Mouse (Mus musculus) mesoderm, embryonic 11.5 days (tissue): ENCODE results near the gene Mthfsd.

ENCODE experiments used
- DNase-seq: peaks from one replicate; pipeline ENCODE4 v3.0.0-alpha.2; 2012; ENCODE audit warnings: low read depth, low spot score

The Mthfsd gene

GRCm38 (mm10) chr8:121122368-121122767 lies 14.2 kb upstream of the Mthfsd start:
- no peak for DNase-seq

DNA sequence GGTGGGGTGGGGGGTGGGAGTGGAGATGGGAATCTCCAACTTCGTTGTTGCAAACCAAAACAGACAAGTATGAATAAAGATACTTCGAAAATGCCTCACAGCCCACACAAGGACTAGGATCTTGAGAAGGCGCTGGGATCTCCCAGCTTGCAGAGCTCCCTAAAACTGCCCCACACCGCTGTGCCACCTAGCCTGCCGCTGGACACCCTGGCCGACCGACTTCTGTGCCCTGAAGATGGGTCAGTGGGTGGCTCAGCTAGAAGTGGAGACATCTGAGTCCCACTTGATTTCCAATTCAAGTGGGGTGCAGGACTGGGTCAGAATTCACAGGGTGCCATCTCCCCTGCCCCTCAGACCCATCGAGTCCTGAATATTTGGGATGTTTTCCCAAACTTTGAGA lies 13.5 kb upstream of the Mthfsd start:
- DNase-seq: no peak

DNA sequence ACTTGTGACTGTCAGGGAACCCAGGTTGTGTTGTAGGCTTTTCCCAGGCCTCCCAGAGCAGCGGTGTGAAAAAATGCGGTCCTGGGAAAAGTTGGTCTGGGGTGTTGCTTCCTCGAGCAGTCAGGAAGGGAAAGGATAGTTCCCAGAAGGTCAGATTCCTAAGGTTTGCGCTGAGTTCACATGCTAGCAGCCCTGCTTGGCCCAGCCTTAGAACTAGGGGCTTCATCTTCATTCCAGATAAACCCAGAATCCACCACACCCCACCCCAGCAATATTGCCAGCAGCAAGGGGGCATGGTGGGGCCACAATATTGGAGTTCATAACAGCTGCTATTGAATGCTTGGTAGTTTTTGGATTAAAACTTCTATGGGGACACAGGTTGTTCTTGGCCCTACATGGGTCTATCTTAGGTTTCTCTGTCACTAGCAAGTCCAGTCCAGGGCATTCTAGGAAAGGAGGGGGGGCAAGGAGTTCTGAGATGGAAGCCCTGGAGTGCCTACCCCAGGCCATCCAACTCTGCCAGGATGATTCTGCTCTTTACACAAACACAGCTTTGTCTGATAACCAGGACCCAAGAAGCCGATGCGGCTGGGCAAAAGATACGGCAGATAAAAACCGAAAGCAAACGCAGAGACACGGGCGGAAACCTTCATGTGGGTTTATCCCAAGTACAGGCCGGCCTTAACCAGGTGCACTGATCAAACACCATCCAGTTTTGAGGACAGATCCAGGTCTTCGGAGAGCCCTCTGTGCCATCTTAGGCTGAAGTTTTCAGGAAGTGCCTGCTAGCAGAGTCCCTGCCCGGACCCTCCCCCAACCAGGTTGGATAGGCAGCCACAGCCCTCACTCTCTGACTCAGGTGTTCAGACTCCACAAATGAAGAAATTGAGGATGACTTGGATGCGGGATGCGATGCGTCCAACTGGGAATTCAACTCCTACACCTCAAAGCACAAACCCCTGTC lies 12.5 kb upstream of the Mthfsd start:
- DNase-seq: no peak

GRCm38 (mm10) chr8:121119635-121120455 lies 11.7 kb upstream of the Mthfsd start:
- DNase-seq: no peak

GRCm38 (mm10) chr8:121118634-121119420 lies 10.6 kb upstream of the Mthfsd start:
- DNase-seq: no peak

DNA sequence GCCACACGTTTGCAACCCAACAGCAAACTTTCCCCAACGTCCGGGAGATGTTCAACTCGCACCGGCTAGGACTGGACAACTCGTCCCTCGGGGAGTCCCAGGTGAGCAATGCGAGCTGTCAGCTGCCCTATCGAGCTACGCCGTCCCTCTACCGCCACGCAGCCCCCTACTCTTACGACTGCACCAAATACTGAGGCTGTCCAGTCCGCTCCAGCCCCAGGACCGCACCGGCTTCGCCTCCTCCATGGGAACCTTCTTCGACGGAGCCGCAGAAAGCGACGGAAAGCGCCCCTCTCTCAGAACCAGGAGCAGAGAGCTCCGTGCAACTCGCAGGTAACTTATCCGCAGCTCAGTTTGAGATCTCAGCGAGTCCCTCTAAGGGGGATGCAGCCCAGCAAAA lies 9.7 kb upstream of the Mthfsd start:
- no peak for DNase-seq

DNA sequence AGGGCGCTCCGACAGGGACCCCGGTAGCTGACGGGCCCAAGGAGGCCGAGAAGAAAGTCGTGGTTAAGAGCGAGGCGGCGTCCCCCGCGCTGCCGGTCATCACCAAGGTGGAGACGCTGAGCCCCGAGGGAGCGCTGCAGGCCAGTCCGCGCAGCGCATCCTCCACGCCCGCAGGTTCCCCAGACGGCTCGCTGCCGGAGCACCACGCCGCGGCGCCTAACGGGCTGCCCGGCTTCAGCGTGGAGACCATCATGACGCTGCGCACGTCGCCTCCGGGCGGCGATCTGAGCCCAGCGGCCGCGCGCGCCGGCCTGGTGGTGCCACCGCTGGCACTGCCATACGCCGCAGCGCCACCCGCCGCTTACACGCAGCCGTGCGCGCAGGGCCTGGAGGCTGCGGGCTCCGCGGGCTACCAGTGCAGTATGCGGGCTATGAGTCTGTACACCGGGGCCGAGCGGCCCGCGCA lies 9.0 kb upstream of the Mthfsd start:
- DNase-seq: no peak

DNA sequence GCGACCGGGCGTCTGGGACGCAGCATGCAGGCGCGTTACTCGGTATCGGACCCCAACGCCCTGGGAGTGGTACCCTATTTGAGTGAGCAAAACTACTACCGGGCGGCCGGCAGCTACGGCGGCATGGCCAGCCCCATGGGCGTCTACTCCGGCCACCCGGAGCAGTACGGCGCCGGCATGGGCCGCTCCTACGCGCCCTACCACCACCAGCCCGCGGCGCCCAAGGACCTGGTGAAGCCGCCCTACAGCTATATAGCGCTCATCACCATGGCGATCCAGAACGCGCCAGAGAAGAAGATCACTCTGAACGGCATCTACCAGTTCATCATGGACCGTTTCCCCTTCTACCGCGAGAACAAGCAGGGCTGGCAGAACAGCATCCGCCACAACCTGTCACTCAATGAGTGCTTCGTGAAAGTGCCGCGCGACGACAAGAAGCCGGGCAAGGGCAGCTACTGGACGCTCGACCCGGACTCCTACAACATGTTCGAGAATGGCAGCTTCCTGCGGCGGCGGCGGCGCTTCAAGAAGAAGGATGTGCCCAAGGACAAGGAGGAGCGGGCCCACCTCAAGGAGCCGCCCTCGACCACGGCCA lies 8.5 kb upstream of the Mthfsd start:
- no peak for DNase-seq

GRCm38 (mm10) chr8:121115948-121116347 lies 7.8 kb upstream of the Mthfsd start, which contains the start of gene Foxc2:
Gene Foxc2, plus strand, starts transcription at chr8:121116171.
- DNase-seq: peak; percentile 94

DNA sequence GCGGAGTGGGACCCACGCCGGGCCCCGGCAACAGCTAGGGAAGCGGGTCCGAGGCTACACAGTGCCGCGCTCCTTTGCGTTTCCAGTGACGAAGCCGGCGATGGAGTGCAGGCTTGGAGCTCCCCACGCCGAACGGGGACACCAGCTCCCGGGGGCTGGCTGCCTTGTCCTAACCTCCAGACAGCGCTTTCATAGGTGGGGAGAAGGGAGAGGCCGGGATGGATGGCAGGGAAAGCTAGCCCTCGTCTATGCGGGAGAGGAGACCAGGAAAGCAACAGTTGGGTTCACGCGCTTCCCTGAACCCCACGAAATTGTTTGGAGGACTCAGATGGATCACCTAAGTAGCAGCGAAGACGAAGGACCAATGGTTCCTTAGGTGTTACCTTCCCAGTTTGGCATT lies 6.9 kb upstream of the Mthfsd start:
- DNase-seq: no peak

GRCm38 (mm10) chr8:121113261-121113660 lies 5.1 kb upstream of the Mthfsd start:
- peak; percentile 94 for DNase-seq

- no peak for DNase-seq
Measured at GRCm38 (mm10) chr8:121111145-121111907, 3.1 kb upstream of the Mthfsd start.

DNA sequence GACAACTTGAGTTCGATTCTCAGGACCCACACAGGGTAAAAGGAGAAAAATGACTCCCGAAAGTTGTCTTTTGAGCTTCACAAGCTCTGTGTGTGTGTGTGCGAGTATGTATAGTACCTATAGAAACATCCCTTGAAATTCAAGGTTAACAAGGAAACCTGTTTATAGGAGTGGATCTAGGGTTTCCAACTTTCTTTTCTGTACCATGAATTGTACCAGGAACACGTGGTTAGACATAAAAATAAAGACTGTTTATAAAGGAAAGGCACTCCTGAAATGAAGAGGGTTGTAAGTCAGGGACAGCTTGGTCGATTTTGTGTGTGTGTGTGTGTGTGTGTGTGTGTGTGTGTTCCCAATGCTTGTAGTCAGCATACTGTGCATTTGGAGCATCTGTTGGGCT lies 465 bp upstream of the Mthfsd start:
- no peak for DNase-seq

GRCm38 (mm10) chr8:121104049-121104818 lies 4.0 kb downstream of the Mthfsd start:
- peak; percentile 85 for DNase-seq

DNA sequence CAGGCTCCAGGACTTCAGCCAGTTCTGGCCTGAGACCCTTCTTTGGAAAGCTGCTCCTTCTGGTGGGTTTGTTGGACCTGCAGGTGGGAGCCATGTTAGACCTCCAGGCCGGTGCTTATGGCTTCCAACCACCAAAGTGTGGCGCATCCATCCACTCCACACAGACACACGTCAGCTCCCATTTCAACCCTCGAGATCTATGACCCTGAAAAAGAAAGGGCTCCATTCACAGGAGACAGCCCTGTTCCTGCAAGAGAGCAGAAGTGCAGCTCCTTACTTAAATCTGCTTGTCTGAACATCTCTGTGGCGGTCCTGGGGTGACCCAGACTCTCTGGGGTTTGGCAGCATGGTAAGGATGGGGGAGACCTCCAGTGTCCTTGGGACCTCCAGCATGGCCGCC lies 14.7 kb downstream of the Mthfsd start:
- no peak for DNase-seq

- peak; percentile 91 for DNase-seq
Measured at GRCm38 (mm10) chr8:121092627-121093026, 15.6 kb downstream of the Mthfsd start.

DNA sequence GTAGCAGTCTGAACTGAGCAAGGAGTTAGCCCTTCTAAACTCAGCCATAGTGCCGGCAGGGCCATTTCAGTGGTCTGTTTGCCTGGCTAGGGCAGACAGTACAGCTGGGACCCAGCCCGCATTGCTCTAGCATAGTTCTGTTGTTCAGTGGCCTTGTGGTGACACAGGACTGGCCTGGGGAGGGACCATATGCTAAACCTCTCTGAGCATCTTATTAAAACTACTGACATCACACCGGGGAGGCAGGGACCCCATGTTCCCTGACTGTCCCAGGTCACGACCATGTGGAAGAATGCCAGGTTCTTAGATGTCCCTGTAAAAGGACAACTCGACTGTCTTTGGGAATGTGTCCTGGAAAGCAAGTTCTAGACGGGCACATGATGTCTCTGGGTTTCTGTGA lies 16.1 kb downstream of the Mthfsd start:
- no peak for DNase-seq

DNA sequence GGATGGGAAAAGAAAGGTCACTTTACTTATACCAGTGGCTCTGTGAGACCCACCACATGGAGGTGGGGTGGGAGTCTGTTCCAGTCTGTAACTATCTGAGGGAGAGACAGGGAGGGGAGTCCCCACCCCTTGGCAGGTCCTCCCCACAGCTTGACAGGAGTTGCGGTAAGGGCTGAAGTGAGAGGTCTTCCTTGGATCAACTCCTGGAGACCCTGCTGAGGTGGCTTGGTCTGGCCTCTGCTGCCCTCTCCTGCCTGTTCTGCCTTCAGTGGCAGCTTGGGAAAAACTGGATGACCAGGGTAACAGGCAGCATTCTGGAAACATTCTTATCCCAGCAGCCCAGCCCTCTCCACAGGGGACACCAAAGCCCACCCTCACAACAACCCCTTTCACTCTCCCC lies 17.5 kb downstream of the Mthfsd start:
- DNase-seq: no peak

- DNase-seq: no peak
Measured at GRCm38 (mm10) chr8:121089631-121090380, 18.4 kb downstream of the Mthfsd start.
